Comparison of ENCODE assay signal across 26 mouse cellular contexts in genomic region chr9:13491107-13491506, GRCm38 (mm10). TPM values are rescaled to one million over a fixed set of nuclear protein-coding genes. Genes with fewer than 3 reads are reported as not detected.
"Had no signal": no experiment of that assay in that cellular context is flagged by ENCODE, and none has a peak within 500 bp of the region (broad histone marks: within the 10 kb centered on the region; RNA-seq: fewer than 3 reads in every experiment).

No protein-coding gene starts in this region.

- H3K4me1 ChIP-seq: liver, embryonic 13.5 days; liver, embryonic 15.5 days; megakaryocyte, embryonic 14.5 days; midbrain, embryonic 12.5 days; midbrain, embryonic 15.5 days; neural tube, embryonic 15.5 days had no signal

- H3K27ac ChIP-seq: liver, embryonic 13.5 days; liver, embryonic 15.5 days; macrophage; midbrain, embryonic 12.5 days; midbrain, embryonic 15.5 days; neural tube, embryonic 13.5 days; neural tube, embryonic 15.5 days had no signal

- H3K27me3 ChIP-seq: liver, embryonic 13.5 days; liver, embryonic 15.5 days; megakaryocyte, embryonic 14.5 days; midbrain, embryonic 12.5 days; midbrain, embryonic 15.5 days; neural tube, embryonic 13.5 days; neural tube, embryonic 15.5 days had no signal

- H3K4me2 ChIP-seq: liver, embryonic 11.5 days; liver, embryonic 13.5 days; liver, embryonic 15.5 days; midbrain, embryonic 12.5 days; midbrain, embryonic 15.5 days; neural tube, embryonic 13.5 days; neural tube, embryonic 15.5 days had no signal

- H3K9ac ChIP-seq: liver, embryonic 13.5 days; liver, embryonic 15.5 days; liver, postnatal 0 days; midbrain, embryonic 12.5 days; midbrain, embryonic 15.5 days; neural tube, embryonic 13.5 days; neural tube, embryonic 15.5 days had no signal

- H3K4me3 ChIP-seq: liver, embryonic 13.5 days; liver, embryonic 15.5 days; megakaryocyte, embryonic 14.5 days; midbrain, embryonic 12.5 days; midbrain, embryonic 15.5 days; neural tube, embryonic 13.5 days; neural tube, embryonic 15.5 days had no signal

- H3K36me3 ChIP-seq: liver, embryonic 13.5 days; liver, embryonic 15.5 days; midbrain, embryonic 12.5 days; midbrain, embryonic 15.5 days; neural tube, embryonic 13.5 days; neural tube, embryonic 15.5 days had no signal

- DNase-seq: liver; liver, embryonic 13.5 days; liver, postnatal 0 days; lung, postnatal 14 days; retina, postnatal 1 day; right cerebral cortex, adult 18-20 months; right cerebral cortex, postnatal 25 days; right cerebral cortex, postnatal 4 days; spleen, adult 18-20 months; thymus, adult 18-20 months; thymus, postnatal 14 days; thymus, postnatal 36 days had no signal

- ATAC-seq: liver, postnatal 0 days; midbrain, embryonic 15.5 days had no signal

- H3K9me3 ChIP-seq: liver, embryonic 13.5 days; liver, embryonic 15.5 days; midbrain, embryonic 12.5 days; midbrain, embryonic 15.5 days; neural tube, embryonic 13.5 days; neural tube, embryonic 15.5 days had no signal

RNA-seq across cellular contexts. Expression of gene Gm17571, which starts 44.6 kb away (rescaled TPM):
- polyA plus RNA-seq: liver, embryonic 11.5 days; liver, embryonic 13.5 days; liver, embryonic 15.5 days; liver, postnatal 0 days; macrophage; midbrain, embryonic 12.5 days; midbrain, embryonic 15.5 days; midbrain, postnatal 0 days; neural tube, embryonic 11.5 days; neural tube, embryonic 13.5 days; neural tube, embryonic 15.5 days; small intestine, adult 2 months; stomach, embryonic 14.5 days; stomach, embryonic 16.5 days; thymus, postnatal 0 days had no signal
